Mouse (Mus musculus): ENCODE data around the gene Hipk1. TPM values are rescaled to one million over a fixed set of nuclear protein-coding genes. Genes with fewer than 3 reads are reported as not detected.

Hipk1 gene
- total and polyA plus RNA-seq, 2 experiments from 2014 or later, result 7.0 to 56.9 TPM

DNA sequence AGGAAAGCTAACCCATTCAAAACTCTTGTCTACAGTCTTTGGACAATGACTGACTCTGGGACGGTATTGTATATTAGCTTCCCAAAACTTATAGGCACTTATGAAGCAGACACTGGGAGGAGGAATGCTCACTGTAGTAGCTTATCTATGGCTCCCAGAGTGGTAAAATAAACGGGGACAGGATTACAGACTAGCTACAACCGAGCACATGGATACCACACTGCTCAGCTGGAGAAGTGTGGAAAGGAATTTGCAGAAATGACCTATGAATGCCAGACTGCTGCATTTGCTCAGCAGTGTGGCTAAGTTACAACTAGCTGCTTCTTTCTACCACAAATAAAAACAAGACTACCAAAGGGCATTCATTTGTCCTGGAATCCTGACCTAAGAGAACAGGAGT, 36.0 kb downstream of the Hipk1 start:
- WGBS, result 11% methylated on average over 3 of the region's 3 CpGs
- Histone ChIP-seq H3K27ac (ENCODE audit: low read depth) (peak overlapping the region; percentile 71), H3K36me3 (replicated peaks; ENCODE audit: control insufficient read depth, insufficient read depth, low read length) (peaks cover 78% of the 10 kb centered on the region), H3K27me3 (ENCODE audit: control insufficient read depth, insufficient read depth, low read length) (no peaks in the 10 kb centered on the region), H3K4me1 (ENCODE audit: control insufficient read depth, insufficient read depth) (no peaks in the 10 kb centered on the region), H3K9ac (replicated peaks; ENCODE audit: low read depth, low read length) (no peak overlapping the region), H3K4me2 (ENCODE audit: low read depth, low read length) (no peak overlapping the region), H3K4me3 (ENCODE audit: low read depth, low read length) (no peak overlapping the region), H3K9me3 (replicated peaks; ENCODE audit: control insufficient read depth, low read length) (no peaks in the 10 kb centered on the region)
- TF ChIP-seq EP300 (IDR thresholded peaks at IDR 0.05; ENCODE audit: low read depth) (no peak), CTCF (IDR thresholded peaks at IDR 0.05; ENCODE audit: low read depth) (no peak)
- DNase-seq (ENCODE audit: low spot score) (peak; percentile 70), ATAC-seq (ENCODE audit: insufficient read depth, low read depth) (peak; percentile 89)

DNA sequence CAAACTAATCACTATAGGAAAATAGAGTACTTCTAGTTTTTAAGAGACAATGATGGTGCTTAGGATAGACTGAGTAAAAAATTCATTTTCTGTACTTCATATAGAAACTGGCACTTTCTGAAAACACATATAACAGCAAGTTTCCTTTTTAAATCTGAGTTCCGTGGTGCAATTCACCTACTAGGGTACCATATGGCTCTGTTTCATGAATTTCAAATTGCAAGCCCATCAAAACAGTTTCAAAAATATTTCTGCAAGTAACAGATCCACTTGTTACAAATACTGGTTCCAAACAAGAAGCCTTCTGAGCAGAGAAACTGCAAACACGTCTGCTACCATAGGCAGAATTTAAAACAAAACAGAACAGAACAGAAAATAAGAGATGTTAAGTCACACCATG, 39.8 kb downstream of the Hipk1 start:
- no peak for DNase-seq (ENCODE audit: low spot score)
- no peaks in the 10 kb centered on the region for H3K4me1 ChIP-seq (ENCODE audit: control insufficient read depth, insufficient read depth)
- no peaks in the 10 kb centered on the region for H3K9me3 ChIP-seq (replicated peaks; ENCODE audit: control insufficient read depth, low read length)
- WGBS, result 90% methylated on average over 2 of the region's 2 CpGs
- peaks cover 82% of the 10 kb centered on the region for H3K36me3 ChIP-seq (replicated peaks; ENCODE audit: control insufficient read depth, insufficient read depth, low read length)
- H3K4me3 ChIP-seq (ENCODE audit: low read depth, low read length), result no peak overlapping the region
- H3K9ac ChIP-seq (replicated peaks; ENCODE audit: low read depth, low read length), result no peak overlapping the region
- no peak overlapping the region for H3K4me2 ChIP-seq (ENCODE audit: low read depth, low read length)
- no peak for TF ChIP-seq CTCF (IDR thresholded peaks at IDR 0.05; ENCODE audit: low read depth)
- TF ChIP-seq EP300 (IDR thresholded peaks at IDR 0.05; ENCODE audit: low read depth), result no peak
- H3K27me3 ChIP-seq (ENCODE audit: control insufficient read depth, insufficient read depth, low read length), result no peaks in the 10 kb centered on the region
- no peak overlapping the region for H3K27ac ChIP-seq (ENCODE audit: low read depth)
- no peak for ATAC-seq (ENCODE audit: insufficient read depth, low read depth)

DNA sequence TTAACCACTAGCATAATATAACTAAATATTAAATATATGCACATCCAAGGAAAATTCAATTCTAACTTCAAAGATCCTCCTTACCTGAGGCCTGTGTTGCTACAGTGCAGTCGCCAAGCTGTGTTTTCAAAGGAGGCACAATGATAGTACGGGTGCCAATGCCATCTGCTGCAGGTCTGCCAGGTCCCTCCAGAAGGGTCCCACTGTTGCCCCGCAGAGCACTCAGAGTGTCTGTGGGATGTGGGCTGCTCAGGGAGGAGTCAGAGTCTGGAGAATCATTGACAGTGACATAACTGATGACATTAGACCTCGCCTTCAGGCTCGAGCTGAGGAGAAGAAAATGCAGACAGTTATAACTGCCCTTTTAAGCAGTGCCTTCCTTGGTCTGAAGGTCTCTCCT, 44.7 kb downstream of the Hipk1 start:
- WGBS, result 74% methylated on average over 5 of the region's 5 CpGs
- Histone ChIP-seq H3K27me3 (ENCODE audit: control insufficient read depth, insufficient read depth, low read length) (no peaks in the 10 kb centered on the region), H3K4me2 (ENCODE audit: low read depth, low read length) (no peak overlapping the region), H3K4me3 (ENCODE audit: low read depth, low read length) (no peak overlapping the region), H3K9ac (replicated peaks; ENCODE audit: low read depth, low read length) (no peak overlapping the region), H3K27ac (ENCODE audit: low read depth) (no peak overlapping the region), H3K9me3 (replicated peaks; ENCODE audit: control insufficient read depth, low read length) (no peaks in the 10 kb centered on the region), H3K4me1 (ENCODE audit: control insufficient read depth, insufficient read depth) (no peaks in the 10 kb centered on the region), H3K36me3 (replicated peaks; ENCODE audit: control insufficient read depth, insufficient read depth, low read length) (peaks cover 91% of the 10 kb centered on the region)
- ATAC-seq (ENCODE audit: insufficient read depth, low read depth) (no peak), DNase-seq (ENCODE audit: low spot score) (no peak)
- TF ChIP-seq EP300 (IDR thresholded peaks at IDR 0.05; ENCODE audit: low read depth) (no peak), CTCF (IDR thresholded peaks at IDR 0.05; ENCODE audit: low read depth) (no peak)

DNA sequence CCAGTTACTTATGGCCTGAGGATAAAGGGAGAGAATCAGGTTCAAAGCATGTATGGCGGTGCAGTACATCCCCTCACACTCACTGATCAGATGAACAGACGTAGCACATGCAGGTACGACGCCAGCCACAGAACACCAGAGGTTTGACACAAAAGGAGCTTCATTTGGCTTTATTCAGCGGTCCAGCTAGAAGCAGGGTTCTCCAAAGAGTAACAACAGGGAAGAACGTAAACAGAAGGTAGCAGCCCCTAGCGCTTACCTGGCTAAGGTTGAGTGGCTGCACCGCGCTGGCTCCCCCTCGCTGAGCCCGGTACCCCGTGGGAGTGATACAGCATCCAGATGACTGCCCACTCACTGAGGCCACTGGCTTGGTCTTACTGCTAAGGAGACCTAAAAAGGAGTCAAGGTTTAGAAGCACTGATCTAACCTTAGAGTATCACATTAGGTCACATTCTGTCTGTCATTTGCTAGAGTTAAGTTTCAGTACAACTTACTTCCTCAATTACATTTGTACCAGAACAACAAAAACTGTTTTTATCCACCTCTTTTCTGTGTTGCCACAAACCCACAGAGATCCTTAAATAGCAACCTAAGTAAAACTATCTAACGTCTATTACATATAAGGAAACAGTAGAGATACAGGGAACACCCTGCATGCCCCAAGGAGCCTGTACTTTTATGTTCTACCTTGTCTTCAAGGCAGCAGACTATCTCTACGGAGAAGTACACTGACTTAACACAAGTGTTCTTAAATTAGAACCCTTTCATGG, 46.2 kb downstream of the Hipk1 start:
- ATAC-seq (ENCODE audit: insufficient read depth, low read depth), result no peak
- Histone ChIP-seq H3K4me3 (ENCODE audit: low read depth, low read length) (no peak overlapping the region), H3K27ac (ENCODE audit: low read depth) (no peak overlapping the region), H3K36me3 (replicated peaks; ENCODE audit: control insufficient read depth, insufficient read depth, low read length) (peaks cover 79% of the 10 kb centered on the region), H3K27me3 (ENCODE audit: control insufficient read depth, insufficient read depth, low read length) (no peaks in the 10 kb centered on the region), H3K4me1 (ENCODE audit: control insufficient read depth, insufficient read depth) (no peaks in the 10 kb centered on the region), H3K4me2 (ENCODE audit: low read depth, low read length) (no peak overlapping the region), H3K9ac (replicated peaks; ENCODE audit: low read depth, low read length) (no peak overlapping the region), H3K9me3 (replicated peaks; ENCODE audit: control insufficient read depth, low read length) (no peaks in the 10 kb centered on the region)
- DNase-seq (ENCODE audit: low spot score), result no peak
- TF ChIP-seq EP300 (IDR thresholded peaks at IDR 0.05; ENCODE audit: low read depth) (no peak), CTCF (IDR thresholded peaks at IDR 0.05; ENCODE audit: low read depth) (no peak)
- WGBS, result 82% methylated on average over 14 of the region's 14 CpGs

DNA sequence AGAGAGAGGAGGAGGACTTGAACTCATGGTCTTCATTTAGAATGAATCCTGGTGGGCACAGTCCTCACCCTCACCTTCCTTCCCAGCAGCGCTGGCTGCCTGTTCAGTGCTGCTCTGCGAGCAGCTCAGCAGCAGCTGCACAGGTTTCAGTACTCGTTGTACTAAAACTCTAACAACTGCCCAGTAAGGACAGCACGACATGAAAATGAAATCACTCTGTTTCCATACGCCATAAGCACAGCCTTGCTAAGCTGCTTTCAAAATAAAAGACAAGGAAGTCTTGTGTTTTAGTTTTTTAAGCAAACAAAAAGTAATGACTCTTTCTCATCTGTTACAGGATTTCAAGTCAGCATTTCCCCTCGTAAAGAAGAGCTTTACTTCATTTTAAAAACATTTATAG, 48.2 kb downstream of the Hipk1 start:
- peaks cover 63% of the 10 kb centered on the region for H3K36me3 ChIP-seq (replicated peaks; ENCODE audit: control insufficient read depth, insufficient read depth, low read length)
- no peaks in the 10 kb centered on the region for H3K4me1 ChIP-seq (ENCODE audit: control insufficient read depth, insufficient read depth)
- DNase-seq (ENCODE audit: low spot score) (no peak), ATAC-seq (ENCODE audit: insufficient read depth, low read depth) (no peak)
- H3K4me3 ChIP-seq (ENCODE audit: low read depth, low read length), result no peak overlapping the region
- no peaks in the 10 kb centered on the region for H3K9me3 ChIP-seq (replicated peaks; ENCODE audit: control insufficient read depth, low read length)
- no peak for TF ChIP-seq CTCF (IDR thresholded peaks at IDR 0.05; ENCODE audit: low read depth)
- no peak for TF ChIP-seq EP300 (IDR thresholded peaks at IDR 0.05; ENCODE audit: low read depth)
- no peak overlapping the region for H3K4me2 ChIP-seq (ENCODE audit: low read depth, low read length)
- H3K9ac ChIP-seq (replicated peaks; ENCODE audit: low read depth, low read length), result no peak overlapping the region
- H3K27ac ChIP-seq (ENCODE audit: low read depth), result no peak overlapping the region
- H3K27me3 ChIP-seq (ENCODE audit: control insufficient read depth, insufficient read depth, low read length), result no peaks in the 10 kb centered on the region
- 84% methylated on average over 6 of the region's 6 CpGs for WGBS

DNA sequence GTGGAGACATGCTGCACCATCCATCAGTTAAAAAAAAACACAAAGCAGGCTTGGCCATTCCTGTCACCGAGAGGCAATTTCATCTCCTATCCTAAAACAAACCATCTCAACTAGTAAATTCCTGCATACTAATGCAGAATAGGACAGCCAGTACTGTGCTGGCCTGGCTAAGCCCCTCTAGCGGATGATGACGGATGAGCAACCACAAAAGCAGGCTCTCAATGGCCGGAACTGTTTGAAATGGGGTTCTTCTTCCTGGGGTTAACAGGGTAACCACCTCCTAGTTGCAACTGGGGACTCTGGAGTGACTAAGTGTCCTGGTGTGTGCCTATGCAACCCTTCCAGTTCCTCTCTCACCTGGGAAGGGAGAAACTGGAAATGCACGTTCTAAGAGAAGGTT, 51.0 kb downstream of the Hipk1 start:
- H3K27ac ChIP-seq (ENCODE audit: low read depth), result no peak overlapping the region; the same call in 1 of the 2 replicates
- ATAC-seq (ENCODE audit: insufficient read depth, low read depth), result no peak

More for the DNA sequence above, 51.0 kb downstream of the Hipk1 start:
- H3K4me1 ChIP-seq (ENCODE audit: control insufficient read depth, insufficient read depth), result peaks cover 26% of the 10 kb centered on the region
- peaks cover 35% of the 10 kb centered on the region for H3K36me3 ChIP-seq (replicated peaks; ENCODE audit: control insufficient read depth, insufficient read depth, low read length)
- no peaks in the 10 kb centered on the region for H3K9me3 ChIP-seq (replicated peaks; ENCODE audit: control insufficient read depth, low read length)
- H3K27me3 ChIP-seq (ENCODE audit: control insufficient read depth, insufficient read depth, low read length), result no peaks in the 10 kb centered on the region
- TF ChIP-seq CTCF (IDR thresholded peaks at IDR 0.05; ENCODE audit: low read depth) (no peak), EP300 (IDR thresholded peaks at IDR 0.05; ENCODE audit: low read depth) (no peak)
- 53% methylated on average over 5 of the region's 5 CpGs for WGBS
- no peak overlapping the region for H3K4me3 ChIP-seq (ENCODE audit: low read depth, low read length)
- H3K9ac ChIP-seq (replicated peaks; ENCODE audit: low read depth, low read length), result no peak overlapping the region
- no peak overlapping the region for H3K4me2 ChIP-seq (ENCODE audit: low read depth, low read length)
- DNase-seq (ENCODE audit: low spot score), result no peak

All from heart, postnatal 0 days (tissue).